Mouse (Mus musculus): ENCODE data around the gene Golga4. TPM values are rescaled to one million over a fixed set of nuclear protein-coding genes. Genes with fewer than 3 reads are reported as not detected.

Golga4 gene
- polyA plus RNA-seq, 1 experiment from 2014 or later = 47.9 TPM

GRCm38 (mm10) chr9:118622376-118623166 lies 116.5 kb downstream of the Golga4 start:
- WGBS = 81% methylated on average over 18 of the region's 18 CpGs
- H3K9me3 ChIP-seq = no peaks in the 10 kb centered on the region
- H3K27me3 ChIP-seq = no peaks in the 10 kb centered on the region
- no peak overlapping the region for H3K27ac ChIP-seq
- no peak overlapping the region for H3K4me2 ChIP-seq
- no peaks in the 10 kb centered on the region for H3K36me3 ChIP-seq
- peaks cover 12% of the 10 kb centered on the region for H3K4me1 ChIP-seq (replicated peaks)
- H3K9ac ChIP-seq = no peak overlapping the region
- H3K4me3 ChIP-seq = no peak overlapping the region
- no peak for ATAC-seq (ENCODE audit: low FRiP score)

- no peak for ATAC-seq (ENCODE audit: low FRiP score)
- WGBS = 70% methylated on average over 9 of the region's 9 CpGs
- no peaks in the 10 kb centered on the region for H3K9me3 ChIP-seq
Observed at GRCm38 (mm10) chr9:118623483-118623882, 117.4 kb downstream of the Golga4 start.

DNA sequence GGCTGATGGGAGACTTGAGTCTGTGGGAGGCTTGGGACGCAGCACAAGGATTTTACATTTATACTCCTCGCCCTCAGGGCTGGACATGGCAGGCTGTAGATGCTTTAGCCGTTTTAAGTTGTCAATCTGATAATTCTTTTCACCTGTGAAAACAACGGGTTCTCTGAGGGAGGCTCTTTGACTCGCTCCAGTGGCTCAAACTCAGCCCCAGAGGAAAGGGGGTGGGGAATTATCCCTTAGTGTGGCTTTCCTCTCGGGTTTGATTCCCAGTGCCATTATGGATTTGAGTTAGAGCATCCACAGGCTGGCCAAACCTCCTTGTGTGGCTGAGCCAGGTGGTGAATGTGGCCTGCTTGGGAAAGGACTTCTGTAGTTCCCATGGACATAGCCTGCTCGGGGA lies 118.1 kb downstream of the Golga4 start:
- 42% methylated on average over 7 of the region's 7 CpGs for WGBS
- no peaks in the 10 kb centered on the region for H3K36me3 ChIP-seq
- ATAC-seq (ENCODE audit: low FRiP score) = no peak
- no peaks in the 10 kb centered on the region for H3K27me3 ChIP-seq
- no peak overlapping the region for H3K4me2 ChIP-seq
- no peak overlapping the region for H3K4me3 ChIP-seq
- no peak overlapping the region for H3K27ac ChIP-seq
- H3K9ac ChIP-seq = no peak overlapping the region
- peaks cover 12% of the 10 kb centered on the region for H3K4me1 ChIP-seq (replicated peaks)
- H3K9me3 ChIP-seq = no peaks in the 10 kb centered on the region

More at GRCm38 (mm10) chr9:118623483-118623882, 117.4 kb downstream of the Golga4 start:
- Histone ChIP-seq H3K4me2 (no peak overlapping the region), H3K36me3 (no peaks in the 10 kb centered on the region), H3K4me1 (replicated peaks) (peaks cover 12% of the 10 kb centered on the region), H3K27ac (no peak overlapping the region), H3K27me3 (no peaks in the 10 kb centered on the region), H3K9ac (no peak overlapping the region), H3K4me3 (no peak overlapping the region)

- Histone ChIP-seq H3K9ac (no peak overlapping the region), H3K9me3 (no peaks in the 10 kb centered on the region), H3K36me3 (no peaks in the 10 kb centered on the region), H3K4me1 (replicated peaks) (peaks cover 5% of the 10 kb centered on the region; the same call in 1 of the 2 replicates), H3K27ac (no peak overlapping the region), H3K4me2 (no peak overlapping the region), H3K27me3 (no peaks in the 10 kb centered on the region), H3K4me3 (no peak overlapping the region)
- 58% methylated on average over 6 of the region's 6 CpGs for WGBS
- no peak for ATAC-seq (ENCODE audit: low FRiP score)
Observed at GRCm38 (mm10) chr9:118629763-118630379, 123.8 kb downstream of the Golga4 start.

Other genes starting within 250 kb of the Golga4 start
- gene Eomes, start 28.1 kb upstream of the Golga4 start, polyA plus RNA-seq (2015; fragmentation: Nextera tagmentation; extraction: Ambion mirVana) = 0.43 and 0.65 TPM in 2 replicates
- gene Itga9, start 100.4 kb downstream of the Golga4 start, polyA plus RNA-seq (2015; fragmentation: Nextera tagmentation; extraction: Ambion mirVana) = 1.8 and 2.0 TPM in 2 replicates